Mouse (Mus musculus) MEL (cell line): ENCODE data around the gene Ccdc57. TPM values are rescaled to one million over a fixed set of nuclear protein-coding genes. Genes with fewer than 3 reads are reported as not detected.

ENCODE experiments used
- DNase-seq: peaks from one replicate; pipeline ENCODE4 v3.0.0; 2011; ENCODE audit warnings: low read depth, low spot score
- H3K27ac ChIP-seq: 2 replicates; pipeline ENCODE4 v1.5.1; 2012; ENCODE audit warnings: low read depth, mild to moderate bottlenecking, control low read depth, low read length, moderate library complexity; ENCODE audit not compliant: control insufficient read depth
- H3K27me3 ChIP-seq, 2 experiments: fragments of 150-350 bp in 1 of 2; sonication (generic) in 1 of 2; 2 replicates each; pipeline ENCODE4 v1.6.1; 2012; ENCODE audit warnings: low read length in 2 of 2, mild to moderate bottlenecking in 2 of 2, improper control_type of control experiment in 1 of 2, moderate library complexity in 1 of 2; ENCODE audit not compliant: insufficient read depth in 2 of 2, control insufficient read depth in 1 of 2
- H3K36me3 ChIP-seq, 2 experiments: 2 replicates each; pipeline ENCODE4 v1.6.1; 2012 to 2014; ENCODE audit warnings: low read length in 2 of 2, improper control_type of control experiment in 1 of 2, inconsistent platforms in 1 of 2, mild to moderate bottlenecking in 1 of 2; ENCODE audit not compliant: insufficient read depth in 2 of 2, control insufficient read depth in 1 of 2
- H3K4me1 ChIP-seq, 2 experiments: fragments of 150-350 bp in 1 of 2; sonication (generic) in 1 of 2; 2 replicates each; pipeline ENCODE4 v1.6.1; 2012; ENCODE audit warnings: low read length in 2 of 2, improper control_type of control experiment in 1 of 2, mild to moderate bottlenecking in 1 of 2; ENCODE audit not compliant: insufficient read depth in 2 of 2, control insufficient read depth in 1 of 2
- H3K4me3 ChIP-seq, 2 experiments: fragments of 150-350 bp in 1 of 2; sonication (generic) in 1 of 2; 2 replicates each; pipeline ENCODE4 v1.5.1; 2012; ENCODE audit warnings: low read depth in 2 of 2, low read length in 2 of 2, mild to moderate bottlenecking in 2 of 2, moderate library complexity in 2 of 2, control low read depth in 1 of 2, improper control_type of control experiment in 1 of 2; ENCODE audit not compliant: control insufficient read depth in 1 of 2, insufficient read depth in 1 of 2
- H3K79me2 ChIP-seq: 2 replicates; pipeline ENCODE4 v1.6.1; 2012; ENCODE audit warnings: mild to moderate bottlenecking, low read length, moderate library complexity; ENCODE audit not compliant: control insufficient read depth, poor library complexity, insufficient read depth
- H3K9ac ChIP-seq: 2 replicates; pipeline ENCODE4 v1.6.1; 2012; ENCODE audit warnings: low read depth, mild to moderate bottlenecking, control low read depth, low read length, moderate library complexity; ENCODE audit not compliant: control insufficient read depth, poor library complexity, severe bottlenecking
- H3K9me3 ChIP-seq: fragments of 150-350 bp; sonication (generic); replicated peaks from 2 replicates; pipeline ENCODE4 v1.6.1; 2012; ENCODE audit warnings: mild to moderate bottlenecking, low read length, improper control_type of control experiment, moderate library complexity; ENCODE audit not compliant: insufficient read depth
- BHLHE40 ChIP-seq: IDR thresholded peaks from 2 replicates; pipeline ENCODE4 v1.6.1; 2012; ENCODE audit warnings: low read depth, mild to moderate bottlenecking, inconsistent platforms, low read length, improper control_type of control experiment, borderline replicate concordance
- CTCF ChIP-seq, 3 experiments: IDR thresholded peaks in 2 of 3; conservative IDR thresholded peaks in 1 of 3; 2 replicates each; pipeline ENCODE4 v1.5.1; 2011 to 2012; ENCODE audit warnings: low read length in 3 of 3, low read depth in 2 of 3, mild to moderate bottlenecking in 2 of 3, improper control_type of control experiment in 1 of 3, inconsistent platforms in 1 of 3, mixed read lengths in 1 of 3, moderate library complexity in 1 of 3; ENCODE audit not compliant: control insufficient read depth in 1 of 3, insufficient read depth in 1 of 3, poor library complexity in 1 of 3, severe bottlenecking in 1 of 3
- EP300 ChIP-seq, 2 experiments: IDR thresholded peaks; 2 replicates each; pipeline ENCODE4 v1.6.1; 2011; ENCODE audit warnings: improper control_type of control experiment in 2 of 2, low read length in 2 of 2, low read depth in 1 of 2, mild to moderate bottlenecking in 1 of 2
- ETS1 ChIP-seq: IDR thresholded peaks from 2 replicates; pipeline ENCODE4 v1.6.1; 2012; ENCODE audit warnings: low read depth, mild to moderate bottlenecking, inconsistent platforms, low read length, improper control_type of control experiment, moderate library complexity
- GABPA ChIP-seq: IDR thresholded peaks from 2 replicates; pipeline ENCODE4 v1.6.1; 2012; ENCODE audit warnings: low read depth, mild to moderate bottlenecking, inconsistent platforms, low read length, improper control_type of control experiment, moderate library complexity
- MAX ChIP-seq: IDR thresholded peaks from 2 replicates; pipeline ENCODE4 v1.6.1; 2011; ENCODE audit warnings: low read length, improper control_type of control experiment
- MAZ ChIP-seq: IDR thresholded peaks from 2 replicates; pipeline ENCODE4 v1.6.1; 2012; ENCODE audit warnings: low read depth, mild to moderate bottlenecking, inconsistent platforms, low read length, improper control_type of control experiment
- MEF2A ChIP-seq: IDR thresholded peaks from 2 replicates; pipeline ENCODE4 v1.6.1; 2014; ENCODE audit warnings: low read depth, mild to moderate bottlenecking, inconsistent platforms, low read length, improper control_type of control experiment; ENCODE audit not compliant: poor library complexity, insufficient replicate concordance, severe bottlenecking; ENCODE audit errors: extremely low read depth
- MXI1 ChIP-seq: IDR thresholded peaks from 2 replicates; pipeline ENCODE4 v1.6.1; 2011; ENCODE audit warnings: mild to moderate bottlenecking, low read depth, low read length, improper control_type of control experiment
- MYC ChIP-seq: IDR thresholded peaks from 2 replicates; pipeline ENCODE4 v1.6.1; 2011; ENCODE audit warnings: low read depth, mild to moderate bottlenecking, low read length, improper control_type of control experiment, moderate library complexity
- RAD21 ChIP-seq: IDR thresholded peaks from 2 replicates; pipeline ENCODE4 v1.6.1; 2011; ENCODE audit warnings: mild to moderate bottlenecking, low read depth, low read length, improper control_type of control experiment
- SIN3A ChIP-seq: IDR thresholded peaks from 2 replicates; pipeline ENCODE4 v1.6.1; 2012; ENCODE audit warnings: low read length, improper control_type of control experiment, inconsistent platforms
- TBP ChIP-seq: IDR thresholded peaks from 2 replicates; pipeline ENCODE4 v1.8.0; 2011; ENCODE audit warnings: low read depth, low read length, improper control_type of control experiment
- TCF12 ChIP-seq: IDR thresholded peaks from 2 replicates; pipeline ENCODE4 v1.6.1; 2014; ENCODE audit warnings: low read depth, mild to moderate bottlenecking, inconsistent platforms, low read length, improper control_type of control experiment, moderate library complexity
- UBTF ChIP-seq: IDR thresholded peaks from 2 replicates; pipeline ENCODE4 v1.6.1; 2012; ENCODE audit warnings: low read depth, mild to moderate bottlenecking, inconsistent platforms, low read length, improper control_type of control experiment, moderate library complexity, borderline replicate concordance; ENCODE audit not compliant: insufficient read depth
- USF1 ChIP-seq: IDR thresholded peaks from 2 replicates; pipeline ENCODE4 v1.6.1; 2014; ENCODE audit warnings: low read depth, mild to moderate bottlenecking, inconsistent platforms, low read length, improper control_type of control experiment, moderate library complexity
- ZC3H11A ChIP-seq: IDR thresholded peaks from 2 replicates; pipeline ENCODE4 v1.6.1; 2012; ENCODE audit warnings: low read depth, mild to moderate bottlenecking, inconsistent platforms, low read length, improper control_type of control experiment
- polyA plus RNA-seq, 2 experiments: library from polyadenylated mRNA; stranded (reverse) in 1 of 2; unstranded in 1 of 2; fragments of >175 nt in 1 of 2; fragments of >200 nt in 1 of 2; gene quantifications; 2 replicates each; pipeline versions ENCODE4 v1.2.1 to v1.2.4; 2012; ENCODE audit warnings: low replicate concordance in 2 of 2, low read depth in 1 of 2; ENCODE audit not compliant: insufficient read length in 2 of 2, insufficient read depth in 1 of 2, missing spikeins in 1 of 2
- total RNA-seq: library from RNA; depleted of rRNA; stranded (reverse); fragments of 300-350 nt; gene quantifications from 2 replicates; pipeline ENCODE4 v1.2.3, GENCODE M21; 2012

The Ccdc57 gene
- total and polyA plus RNA-seq, 3 experiments, result 5.3 to 7.4 TPM; not detected in 1

- TF ChIP-seq RAD21, result no peak
- peak; percentile 96 for TF ChIP-seq TBP
- peak; percentile 48; the same call in 1 of the 2 replicates for TF ChIP-seq ETS1
- peak in 1 of 2 experiments; percentile 17; a peak in 1 of 4 replicates for TF ChIP-seq EP300 (IDR thresholded peaks at IDR 0.05; ENCODE audit: low read depth in 1 of 2, low read length in 2 of 2)
- TF ChIP-seq ZC3H11A, result no peak
- peak in 2 of 3 experiments; percentile 49 to 59; a peak in 4 of 6 replicates for TF ChIP-seq CTCF (IDR thresholded peaks at IDR 0.05 in 2 of 3, conservative IDR thresholded peaks at IDR 0.05 in 1 of 3; ENCODE audit: control insufficient read depth in 1 of 3, insufficient read depth in 1 of 3, low read depth in 2 of 3, low read length in 3 of 3, poor library complexity in 1 of 3, severe bottlenecking in 1 of 3)
- TF ChIP-seq TCF12, result peak; percentile 80; the same call in 1 of the 2 replicates
Measured at GRCm38 (mm10) chr11:120823956-120824786, 108.5 kb downstream of the Ccdc57 start, which contains the start of gene Fasn (continued).

- H3K9me3 ChIP-seq, result no peaks in the 10 kb centered on the region
- H3K27ac ChIP-seq, result peak overlapping the region; percentile 63
- H3K4me1 ChIP-seq, result peaks cover 0 to 20% of the 10 kb centered on the region in 2 experiments; a peak in 3 of 4 replicates
- peaks cover 2 to 12% of the 10 kb centered on the region in 2 experiments; a peak in 3 of 4 replicates for H3K36me3 ChIP-seq
- peaks cover 47% of the 10 kb centered on the region for H3K79me2 ChIP-seq
- TF ChIP-seq MEF2A (no peak), MYC (peak; percentile 85), MAX (peak; percentile 75), USF1 (peak; percentile 88), SIN3A (peak; percentile 72; the same call in 1 of the 2 replicates), MAZ (0 out of 2 replicates have a peak, but pooled peaks have one; percentile 3), UBTF (peak; percentile 95; the same call in 1 of the 2 replicates), MXI1 (peak; percentile 83; the same call in 1 of the 2 replicates), BHLHE40 (0 out of 2 replicates have a peak, but pooled peaks have one; percentile 16), ZC3H11A (no peak), GABPA (no peak)
- H3K4me3 ChIP-seq, result peak overlapping the region; percentile 77 to 94
- no peaks in the 10 kb centered on the region for H3K27me3 ChIP-seq
- DNase-seq, result no peak
- peak overlapping the region; percentile 89 for H3K9ac ChIP-seq
Measured at GRCm38 (mm10) chr11:120823551-120823947, 109.1 kb downstream of the Ccdc57 start.
